Mouse (Mus musculus) G1E (cell line): ENCODE results near the gene Pik3ip1. TPM values are rescaled to one million over a fixed set of nuclear protein-coding genes. Genes with fewer than 3 reads are reported as not detected.

Experiments used
- ATAC-seq: 2 replicates; pipeline ENCODE4 v1.8.0; 2016; ENCODE audit warnings: mild to moderate bottlenecking; ENCODE audit not compliant: insufficient number of reproducible peaks, poor library complexity, low FRiP score, severe bottlenecking; ENCODE audit errors: extremely low read depth
- DNase-seq: peaks from one replicate; pipeline ENCODE4 v3.0.0; 2012; ENCODE audit warnings: low spot score
- H3K27me3 ChIP-seq: 2 replicates; pipeline ENCODE4 v1.6.1; 2012; ENCODE audit warnings: mild to moderate bottlenecking, low read length, inconsistent platforms; ENCODE audit not compliant: insufficient read depth
- H3K36me3 ChIP-seq: replicated peaks from 2 replicates; pipeline ENCODE3; 2012; ENCODE audit warnings: mild to moderate bottlenecking, inconsistent platforms
- H3K4me1 ChIP-seq: 2 replicates; pipeline ENCODE4 v1.6.1; 2012; ENCODE audit warnings: low read depth, low read length, inconsistent platforms, mixed read lengths; ENCODE audit not compliant: insufficient read depth
- H3K4me3 ChIP-seq: 2 replicates; pipeline ENCODE4 v1.5.1; 2012; ENCODE audit warnings: low read depth, mild to moderate bottlenecking, inconsistent platforms, low read length, moderate library complexity, mixed read lengths
- H3K9me3 ChIP-seq: replicated peaks from 2 replicates; pipeline ENCODE4 v1.6.1; 2012; ENCODE audit warnings: inconsistent platforms
- CTCF ChIP-seq: IDR thresholded peaks from 2 replicates; pipeline ENCODE4 v1.5.1; 2012; ENCODE audit warnings: low read depth, low read length, inconsistent platforms, mixed read lengths
- GATA1 ChIP-seq: IDR thresholded peaks from 2 replicates; pipeline ENCODE4 v1.6.1; 2012; ENCODE audit warnings: borderline replicate concordance, low read length, inconsistent platforms, mixed read lengths
- GATA2 ChIP-seq: IDR thresholded peaks from 2 replicates; pipeline ENCODE4 v1.6.1; 2012; ENCODE audit warnings: low read depth, low read length, inconsistent platforms, borderline replicate concordance
- POLR2AphosphoS5 ChIP-seq: IDR thresholded peaks from 2 replicates; pipeline ENCODE4 v1.6.1; 2012; ENCODE audit warnings: low read depth, low read length, inconsistent platforms; ENCODE audit not compliant: insufficient replicate concordance
- TAL1 ChIP-seq: conservative IDR thresholded peaks from 2 replicates; pipeline ENCODE4 v1.6.1; 2012; ENCODE audit warnings: low read depth, low read length, inconsistent platforms, mixed read lengths
- polyA plus RNA-seq: library from polyadenylated mRNA; stranded (reverse); fragments of >175 nt; gene quantifications from 2 replicates; pipeline ENCODE4 v1.2.3, GENCODE M21; 2012
- total RNA-seq, 2 experiments: library from RNA; stranded (forward) in 1 of 2; stranded (reverse) in 1 of 2; fragments of 200-1000 nt in 1 of 2; fragments of >200 nt in 1 of 2; fragmentation: Nextera tagmentation in 1 of 2; gene quantifications; 2 replicates each; pipeline ENCODE4 v1.2.3; 2014 to 2017

Gene Pik3ip1
- total and polyA plus RNA-seq, 3 experiments = 0.53 to 4.8 (median 2.2) TPM

DNA sequence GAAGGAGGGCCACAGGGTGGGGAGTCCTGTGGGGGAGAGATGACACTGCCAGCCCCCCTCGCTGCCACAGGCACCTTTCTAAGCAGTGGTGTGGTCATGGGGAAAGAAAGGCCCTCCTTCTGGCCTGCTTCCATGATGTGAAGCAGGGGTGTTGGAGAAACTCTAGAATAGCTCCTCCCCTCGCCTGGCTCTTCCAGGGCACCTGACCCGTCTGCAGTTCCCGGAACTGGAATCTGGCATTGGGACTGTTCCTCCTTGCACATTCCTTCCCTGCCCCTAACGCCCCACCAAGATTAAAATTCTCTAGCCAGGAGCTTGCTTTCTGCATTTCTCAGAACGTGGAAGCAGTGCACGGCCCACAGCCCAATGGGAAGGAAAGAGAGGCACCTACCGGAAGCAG is 62.3 kb downstream of the Pik3ip1 start:
- H3K4me3 ChIP-seq = no peak overlapping the region
- TF ChIP-seq POLR2AphosphoS5 (no peak), GATA2 (no peak), GATA1 (no peak), CTCF (no peak), TAL1 (no peak)
- ATAC-seq = no peak
- H3K27me3 ChIP-seq = no peaks in the 10 kb centered on the region
- DNase-seq = no peak
- H3K36me3 ChIP-seq = peaks cover 84% of the 10 kb centered on the region
- peaks cover 9% of the 10 kb centered on the region; the same call in 1 of the 2 replicates for H3K4me1 ChIP-seq
- no peaks in the 10 kb centered on the region for H3K9me3 ChIP-seq

Other genes with a start within 250 kb of the Pik3ip1 start
- 100 and 111 TPM in 2 replicates for gene Sfi1, start 136.9 kb upstream of the Pik3ip1 start, total RNA-seq (2014; fragmentation: Nextera tagmentation)
- gene Sfi1, start 136.9 kb upstream of the Pik3ip1 start, total RNA-seq (2017) = 85.3 and 89.7 TPM in 2 replicates
- gene Sfi1, start 136.9 kb upstream of the Pik3ip1 start, polyA plus RNA-seq = 42.0 and 42.2 TPM in 2 replicates
- 139 and 179 TPM in 2 replicates for gene Eif4enif1, start 128.0 kb upstream of the Pik3ip1 start, total RNA-seq (2014; fragmentation: Nextera tagmentation)
- gene Eif4enif1, start 128.0 kb upstream of the Pik3ip1 start, total RNA-seq (2017) = 50.7 and 52.7 TPM in 2 replicates
- 106 and 121 TPM in 2 replicates for gene Eif4enif1, start 128.0 kb upstream of the Pik3ip1 start, polyA plus RNA-seq
- 190 and 198 TPM in 2 replicates for gene Drg1, start 64.0 kb upstream of the Pik3ip1 start, total RNA-seq (2014; fragmentation: Nextera tagmentation)
- 282 and 303 TPM in 2 replicates for gene Drg1, start 64.0 kb upstream of the Pik3ip1 start, total RNA-seq (2017)
- 101 and 116 TPM in 2 replicates for gene Drg1, start 64.0 kb upstream of the Pik3ip1 start, polyA plus RNA-seq
- 71.9 and 89.1 TPM in 2 replicates for gene Patz1, start 41.5 kb upstream of the Pik3ip1 start, total RNA-seq (2014; fragmentation: Nextera tagmentation)
- 56.5 and 66.6 TPM in 2 replicates for gene Patz1, start 41.5 kb upstream of the Pik3ip1 start, total RNA-seq (2017)
- 86.1 and 112 TPM in 2 replicates for gene Patz1, start 41.5 kb upstream of the Pik3ip1 start, polyA plus RNA-seq
- 47.1 and 49.6 TPM in 2 replicates for gene Limk2, start 78.8 kb downstream of the Pik3ip1 start, total RNA-seq (2014; fragmentation: Nextera tagmentation)
- gene Limk2, start 78.8 kb downstream of the Pik3ip1 start, total RNA-seq (2017) = 33.0 and 38.9 TPM in 2 replicates
- gene Limk2, start 78.8 kb downstream of the Pik3ip1 start, polyA plus RNA-seq = 44.9 and 46.1 TPM in 2 replicates
- gene Rnf185, start 122.0 kb downstream of the Pik3ip1 start, total RNA-seq (2014; fragmentation: Nextera tagmentation) = 17.4 and 22.7 TPM in 2 replicates
- gene Rnf185, start 122.0 kb downstream of the Pik3ip1 start, total RNA-seq (2017) = 13.4 and 13.8 TPM in 2 replicates
- gene Rnf185, start 122.0 kb downstream of the Pik3ip1 start, polyA plus RNA-seq = 2.1 and 2.7 TPM in 2 replicates
- not detected in 2 replicates for gene Pla2g3, start 157.9 kb downstream of the Pik3ip1 start, total RNA-seq (2014; fragmentation: Nextera tagmentation)
- 0.11 TPM in 1 of 2 replicates, not detected in the other for gene Pla2g3, start 157.9 kb downstream of the Pik3ip1 start, total RNA-seq (2017)
- not detected in 2 replicates for gene Pla2g3, start 157.9 kb downstream of the Pik3ip1 start, polyA plus RNA-seq
- not detected in 2 replicates for gene Inpp5j, start 174.4 kb downstream of the Pik3ip1 start, total RNA-seq (2014; fragmentation: Nextera tagmentation)
- 0.05 and 0.06 TPM in 2 replicates for gene Inpp5j, start 174.4 kb downstream of the Pik3ip1 start, total RNA-seq (2017)
- not detected in 2 replicates for gene Inpp5j, start 174.4 kb downstream of the Pik3ip1 start, polyA plus RNA-seq
- gene Selenom, start 184.3 kb downstream of the Pik3ip1 start, total RNA-seq (2014; fragmentation: Nextera tagmentation) = not detected in 2 replicates
- not detected in 2 replicates for gene Selenom, start 184.3 kb downstream of the Pik3ip1 start, total RNA-seq (2017)
- gene Selenom, start 184.3 kb downstream of the Pik3ip1 start, polyA plus RNA-seq = not detected in 2 replicates
- not detected in 2 replicates for gene Smtn, start 210.2 kb downstream of the Pik3ip1 start, total RNA-seq (2014; fragmentation: Nextera tagmentation)
- gene Smtn, start 210.2 kb downstream of the Pik3ip1 start, total RNA-seq (2017) = 0.06 TPM in 1 of 2 replicates, not detected in the other
- 0.07 TPM in 1 of 2 replicates, not detected in the other for gene Smtn, start 210.2 kb downstream of the Pik3ip1 start, polyA plus RNA-seq